Mouse (Mus musculus) limb, embryonic 11.5 days (tissue): Measurements from ENCODE around the gene Zkscan14. TPM values are rescaled to one million over a fixed set of nuclear protein-coding genes. Genes with fewer than 3 reads are reported as not detected.

Experiments
- ATAC-seq: fragments of 200-750 bp; cut with Nextera tagmentation; 2 replicates; pipeline ENCODE4 v1.8.0; 2017; ENCODE audit warnings: low read depth; ENCODE audit not compliant: insufficient number of reproducible peaks, low FRiP score, low TSS enrichment
- DNase-seq: peaks from one replicate; pipeline ENCODE4 v3.0.0-alpha.2; 2015; ENCODE audit warnings: low spot score
- H3K27ac ChIP-seq: fragments of 300-500 bp; sonication (generic); replicated peaks from 2 replicates; pipeline ENCODE4 v1.5.1; 2014; ENCODE audit warnings: low read depth, mild to moderate bottlenecking, low read length
- H3K27me3 ChIP-seq: fragments of 300-500 bp; sonication (generic); 2 replicates; pipeline ENCODE4 v1.6.1; 2014; ENCODE audit warnings: mild to moderate bottlenecking, low read length, mixed read lengths; ENCODE audit not compliant: control insufficient read depth, insufficient read depth
- H3K36me3 ChIP-seq: fragments of 300-500 bp; sonication (generic); 2 replicates; pipeline ENCODE4 v1.6.1; 2014; ENCODE audit warnings: mild to moderate bottlenecking, low read length, moderate library complexity, mixed read lengths; ENCODE audit not compliant: control insufficient read depth, insufficient read depth
- H3K4me1 ChIP-seq: fragments of 300-500 bp; sonication (generic); 2 replicates; pipeline ENCODE4 v1.6.1; 2014; ENCODE audit warnings: low read length, mixed read lengths; ENCODE audit not compliant: control insufficient read depth, insufficient read depth
- H3K4me2 ChIP-seq: fragments of 300-500 bp; sonication (generic); 2 replicates; pipeline ENCODE4 v1.6.1; 2014; ENCODE audit warnings: low read depth, mild to moderate bottlenecking, moderate library complexity; ENCODE audit not compliant: severe bottlenecking
- H3K4me3 ChIP-seq: fragments of 300-500 bp; sonication (generic); 2 replicates; pipeline ENCODE4 v1.5.1; 2014; ENCODE audit warnings: low read depth, low read length
- H3K9ac ChIP-seq: fragments of 300-500 bp; sonication (generic); 2 replicates; pipeline ENCODE4 v1.6.1; 2014; ENCODE audit warnings: mild to moderate bottlenecking, low read length
- H3K9me3 ChIP-seq: fragments of 300-500 bp; sonication (generic); 2 replicates; pipeline ENCODE4 v1.6.1; 2016; ENCODE audit warnings: low read length; ENCODE audit not compliant: control insufficient read depth
- WGBS: fragments of 180-500 bp; shearing (Covaris S2); extraction: QIAGEN DNeasy Blood & Tissue Kit; methylation state at CpG from one replicate; pipeline ENCODE4 v1.1.7; 2014; 5-methylcytosine and 5-hydroxymethylcytosine counted together
- polyA plus RNA-seq: library from polyadenylated mRNA; unstranded; fragments of >200 nt; fragmentation: Nextera tagmentation; extraction: Ambion mirVana; gene quantifications from 2 replicates; pipeline ENCODE4 v1.2.1, GENCODE M21; 2014

Zkscan14 gene
- polyA plus RNA-seq, 1 experiment from 2014 or later = 5.9 TPM

DNA sequence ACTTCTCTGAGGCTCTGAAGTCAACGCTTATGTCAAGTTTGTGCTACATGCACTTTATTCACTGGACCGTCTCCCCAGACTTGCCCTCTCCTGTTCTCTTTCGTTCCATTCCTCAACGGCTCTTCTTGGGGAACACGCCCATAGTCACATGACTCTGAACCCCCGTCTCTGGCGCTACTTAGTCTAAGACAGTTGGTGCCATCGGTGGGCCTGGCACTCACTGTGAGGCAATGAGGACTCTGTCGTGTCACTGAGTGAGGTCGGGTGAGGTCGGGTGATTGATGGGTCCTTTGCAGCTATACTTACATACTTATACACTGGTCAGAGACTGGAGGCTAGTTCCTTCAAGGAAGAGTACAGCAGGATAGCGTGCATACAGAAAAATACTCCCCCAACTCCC lies 21.7 kb upstream of the Zkscan14 start:
- Histone ChIP-seq H3K27ac (no peak overlapping the region), H3K4me2 (no peak overlapping the region), H3K4me1 (no peaks in the 10 kb centered on the region), H3K4me3 (no peak overlapping the region), H3K27me3 (no peaks in the 10 kb centered on the region), H3K36me3 (peaks cover 14% of the 10 kb centered on the region; the same call in 1 of the 2 replicates), H3K9ac (no peak overlapping the region), H3K9me3 (no peaks in the 10 kb centered on the region)
- WGBS = 84% methylated on average over 12 of the region's 12 CpGs
- DNase-seq (no peak), ATAC-seq (no peak)

GRCm38 (mm10) chr5:145222840-145223239 lies 21.2 kb upstream of the Zkscan14 start:
- Histone ChIP-seq H3K4me3 (no peak overlapping the region), H3K36me3 (peaks cover 14% of the 10 kb centered on the region; the same call in 1 of the 2 replicates), H3K27me3 (no peaks in the 10 kb centered on the region), H3K27ac (no peak overlapping the region), H3K9me3 (no peaks in the 10 kb centered on the region), H3K4me1 (no peaks in the 10 kb centered on the region), H3K4me2 (no peak overlapping the region), H3K9ac (no peak overlapping the region)
- no peak for DNase-seq
- no peak for ATAC-seq
- WGBS = 80% methylated on average over 5 of the region's 5 CpGs

DNA sequence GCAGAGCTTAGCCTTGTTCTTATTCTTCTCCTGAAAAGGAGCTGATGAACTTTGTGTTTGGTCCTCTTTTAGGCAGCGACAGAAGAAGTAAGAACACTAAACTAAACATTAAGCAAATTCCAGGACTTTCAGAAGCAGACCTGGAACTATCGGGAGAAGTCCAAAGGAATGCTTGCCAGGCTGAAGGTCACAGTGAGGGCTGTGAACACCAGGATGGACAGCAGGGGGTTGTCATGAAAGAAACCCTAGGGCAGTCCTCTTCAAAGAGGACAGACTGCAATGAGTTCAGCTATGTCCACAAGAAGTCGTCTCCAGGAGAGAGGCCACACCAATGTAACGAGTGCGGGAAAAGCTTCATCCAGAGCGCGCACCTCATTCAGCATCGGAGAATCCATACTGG lies 18.3 kb upstream of the Zkscan14 start:
- ATAC-seq = no peak
- H3K4me3 ChIP-seq = no peak overlapping the region

GRCm38 (mm10) chr5:145218671-145219070 lies 17.0 kb upstream of the Zkscan14 start:
- Histone ChIP-seq H3K4me2 (no peak overlapping the region), H3K9me3 (no peaks in the 10 kb centered on the region), H3K27ac (no peak overlapping the region), H3K4me3 (no peak overlapping the region), H3K36me3 (peaks cover 14% of the 10 kb centered on the region; the same call in 1 of the 2 replicates), H3K27me3 (no peaks in the 10 kb centered on the region), H3K9ac (no peak overlapping the region), H3K4me1 (no peaks in the 10 kb centered on the region)
- no peak for ATAC-seq
- WGBS = 95% methylated on average over 20 of the region's 20 CpGs
- no peak for DNase-seq

More for the DNA sequence above, 18.3 kb upstream of the Zkscan14 start:
- Histone ChIP-seq H3K9me3 (no peaks in the 10 kb centered on the region), H3K4me2 (no peak overlapping the region), H3K27ac (no peak overlapping the region), H3K27me3 (no peaks in the 10 kb centered on the region), H3K4me1 (no peaks in the 10 kb centered on the region), H3K9ac (no peak overlapping the region), H3K36me3 (peaks cover 14% of the 10 kb centered on the region; the same call in 1 of the 2 replicates)
- 95% methylated on average over 8 of the region's 8 CpGs for WGBS
- no peak for DNase-seq

GRCm38 (mm10) chr5:145218206-145218605 lies 16.5 kb upstream of the Zkscan14 start:
- Histone ChIP-seq H3K36me3 (peaks cover 14% of the 10 kb centered on the region), H3K4me3 (no peak overlapping the region), H3K27ac (no peak overlapping the region), H3K9ac (no peak overlapping the region), H3K4me2 (no peak overlapping the region), H3K27me3 (no peaks in the 10 kb centered on the region), H3K4me1 (no peaks in the 10 kb centered on the region), H3K9me3 (no peaks in the 10 kb centered on the region)
- ATAC-seq (no peak), DNase-seq (no peak)
- 92% methylated on average over 21 of the region's 21 CpGs for WGBS

GRCm38 (mm10) chr5:145217746-145218145 lies 16.1 kb upstream of the Zkscan14 start:
- H3K27ac ChIP-seq = no peak overlapping the region
- ATAC-seq (no peak), DNase-seq (no peak)
- no peaks in the 10 kb centered on the region for H3K4me1 ChIP-seq
- no peak overlapping the region for H3K4me2 ChIP-seq
- no peak overlapping the region for H3K9ac ChIP-seq
- H3K4me3 ChIP-seq = no peak overlapping the region
- peaks cover 14% of the 10 kb centered on the region for H3K36me3 ChIP-seq
- H3K9me3 ChIP-seq = no peaks in the 10 kb centered on the region
- 92% methylated on average over 6 of the region's 6 CpGs for WGBS
- no peaks in the 10 kb centered on the region for H3K27me3 ChIP-seq

- Histone ChIP-seq H3K27ac (no peak overlapping the region), H3K27me3 (no peaks in the 10 kb centered on the region), H3K9ac (no peak overlapping the region), H3K36me3 (peaks cover 3% of the 10 kb centered on the region), H3K9me3 (no peaks in the 10 kb centered on the region), H3K4me3 (no peak overlapping the region), H3K4me1 (no peaks in the 10 kb centered on the region), H3K4me2 (no peak overlapping the region)
- 72% methylated on average over 4 of the region's 4 CpGs for WGBS
- ATAC-seq (no peak), DNase-seq (no peak)
These were observed 13.0 kb upstream of the Zkscan14 start for GRCm38 (mm10) chr5:145214679-145215078.

- H3K4me3 ChIP-seq = no peak overlapping the region
- DNase-seq (no peak), ATAC-seq (no peak)
- H3K4me1 ChIP-seq = no peaks in the 10 kb centered on the region
- no peak overlapping the region for H3K4me2 ChIP-seq
- peaks cover 3% of the 10 kb centered on the region for H3K36me3 ChIP-seq
- no peak overlapping the region for H3K27ac ChIP-seq
- no peaks in the 10 kb centered on the region for H3K27me3 ChIP-seq
- H3K9me3 ChIP-seq = no peaks in the 10 kb centered on the region
- no peak overlapping the region for H3K9ac ChIP-seq
- WGBS = 91% methylated on average over 3 of the region's 3 CpGs
These were observed 11.8 kb upstream of the Zkscan14 start for GRCm38 (mm10) chr5:145213505-145213904.

DNA sequence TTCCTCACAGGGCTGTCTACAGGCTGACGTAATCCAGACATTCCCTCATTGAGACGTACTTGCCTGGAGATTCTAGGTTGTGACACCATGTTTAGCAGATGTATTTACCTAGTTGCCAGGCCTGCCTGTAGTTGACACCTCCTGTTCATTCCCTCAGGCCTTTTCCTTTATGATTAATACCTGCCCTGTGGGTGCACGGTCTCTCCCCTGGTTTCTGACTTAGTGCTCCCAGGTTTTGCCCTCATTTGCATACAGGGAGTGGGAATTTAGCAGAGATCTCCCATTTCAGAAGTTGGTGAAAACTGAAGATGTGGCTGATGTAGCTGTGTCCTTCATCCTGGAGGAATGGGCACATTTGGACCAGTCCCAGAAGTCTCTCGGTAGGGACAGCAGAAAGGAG lies 10.5 kb upstream of the Zkscan14 start:
- H3K36me3 ChIP-seq = peaks cover 3% of the 10 kb centered on the region
- H3K27ac ChIP-seq = no peak overlapping the region
- DNase-seq (no peak), ATAC-seq (no peak)
- H3K27me3 ChIP-seq = no peaks in the 10 kb centered on the region
- WGBS = 88% methylated on average over 4 of the region's 4 CpGs
- no peaks in the 10 kb centered on the region for H3K4me1 ChIP-seq
- H3K4me2 ChIP-seq = no peak overlapping the region
- no peaks in the 10 kb centered on the region for H3K9me3 ChIP-seq
- H3K9ac ChIP-seq = no peak overlapping the region
- no peak overlapping the region for H3K4me3 ChIP-seq
